Mouse (Mus musculus) bone marrow macrophage, adult 2 months (primary cell): Measurements from ENCODE around the gene Sh2d1a.

Experiments
- CTCF ChIP-seq: IDR thresholded peaks from 2 replicates; pipeline ENCODE4 v1.5.1; 2012; ENCODE audit warnings: low read depth, mild to moderate bottlenecking, low read length, moderate library complexity
- POLR2A ChIP-seq: IDR thresholded peaks from 2 replicates; pipeline ENCODE4 v1.6.1; 2012; ENCODE audit warnings: mild to moderate bottlenecking, low read depth, low read length, borderline replicate concordance

DNA sequence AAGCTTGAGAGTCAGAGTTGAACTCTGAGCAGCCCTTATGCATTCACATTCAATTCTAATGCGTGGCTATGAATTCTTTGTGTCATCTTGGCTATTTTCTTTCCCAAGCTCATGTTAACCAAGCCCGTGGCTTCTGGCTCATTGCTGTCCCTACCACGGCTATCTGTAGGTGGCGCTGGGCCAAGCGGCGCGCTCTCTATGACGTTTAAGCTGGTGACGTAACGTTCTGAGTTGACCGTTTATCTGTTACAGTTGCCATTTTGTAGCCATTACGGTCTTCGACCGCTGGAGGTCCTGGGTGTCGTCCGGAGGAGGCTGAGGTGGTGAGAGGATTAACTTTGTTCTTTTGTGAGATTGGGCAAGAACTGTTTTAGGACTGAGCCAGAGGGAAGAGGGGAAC is 12.8 kb upstream of the Sh2d1a start, which contains the start of gene Tex13c2:
- TF ChIP-seq CTCF, result no peak
- TF ChIP-seq POLR2A, result no peak
